Mouse (Mus musculus) MEL (cell line): Measurements from ENCODE around the gene Oas1d.

Experiments
- CHD1 ChIP-seq: IDR thresholded peaks from 2 replicates; pipeline ENCODE4 v1.6.1; 2012; ENCODE audit warnings: low read depth, mild to moderate bottlenecking, inconsistent platforms, low read length, improper control_type of control experiment
- CTCF ChIP-seq, 3 experiments: IDR thresholded peaks in 2 of 3; conservative IDR thresholded peaks in 1 of 3; 2 replicates each; pipeline ENCODE4 v1.5.1; 2011 to 2012; ENCODE audit warnings: low read length in 3 of 3, low read depth in 2 of 3, mild to moderate bottlenecking in 2 of 3, improper control_type of control experiment in 1 of 3, inconsistent platforms in 1 of 3, mixed read lengths in 1 of 3, moderate library complexity in 1 of 3; ENCODE audit not compliant: control insufficient read depth in 1 of 3, insufficient read depth in 1 of 3, poor library complexity in 1 of 3, severe bottlenecking in 1 of 3
- GATA1 ChIP-seq: IDR thresholded peaks from 2 replicates; pipeline ENCODE4 v1.6.1; 2011; ENCODE audit warnings: low read depth, low read length, improper control_type of control experiment
- HCFC1 ChIP-seq: IDR thresholded peaks from 2 replicates; pipeline ENCODE4 v1.6.1; 2012; ENCODE audit warnings: low read depth, mild to moderate bottlenecking, inconsistent platforms, low read length, improper control_type of control experiment, moderate library complexity
- MAFK ChIP-seq: IDR thresholded peaks from 2 replicates; pipeline ENCODE4 v1.6.1; 2011; ENCODE audit warnings: low read depth, mild to moderate bottlenecking, low read length, improper control_type of control experiment, borderline replicate concordance
- POLR2A ChIP-seq, 2 experiments: IDR thresholded peaks; 2 replicates each; pipeline ENCODE4 v1.6.1; 2011 to 2012; ENCODE audit warnings: low read length in 2 of 2, mild to moderate bottlenecking in 2 of 2, control low read depth in 1 of 2, improper control_type of control experiment in 1 of 2, low read depth in 1 of 2, moderate library complexity in 1 of 2; ENCODE audit not compliant: control insufficient read depth in 1 of 2, insufficient read depth in 1 of 2, poor library complexity in 1 of 2
- POLR2AphosphoS5 ChIP-seq: IDR thresholded peaks from 2 replicates; pipeline ENCODE4 v1.6.1; 2012; ENCODE audit warnings: low read depth, borderline replicate concordance, mild to moderate bottlenecking, inconsistent platforms, low read length, moderate library complexity, mixed read lengths
- TBP ChIP-seq: IDR thresholded peaks from 2 replicates; pipeline ENCODE4 v1.8.0; 2011; ENCODE audit warnings: low read depth, low read length, improper control_type of control experiment
- USF2 ChIP-seq, 2 experiments: IDR thresholded peaks; 2 replicates each; pipeline ENCODE4 v1.6.1; 2011 to 2012; ENCODE audit warnings: improper control_type of control experiment in 2 of 2, low read length in 2 of 2, borderline replicate concordance in 1 of 2, inconsistent platforms in 1 of 2, low read depth in 1 of 2, mild to moderate bottlenecking in 1 of 2; ENCODE audit not compliant: insufficient read depth in 1 of 2
- ZKSCAN1 ChIP-seq: IDR thresholded peaks from 2 replicates; pipeline ENCODE4 v1.6.1; 2012; ENCODE audit warnings: low read depth, mild to moderate bottlenecking, inconsistent platforms, low read length, improper control_type of control experiment, moderate library complexity
- ZNF384 ChIP-seq: IDR thresholded peaks from 2 replicates; pipeline ENCODE4 v1.6.1; 2012; ENCODE audit warnings: low read depth, mild to moderate bottlenecking, inconsistent platforms, low read length, improper control_type of control experiment

GRCm38 (mm10) chr5:120890026-120890425 lies 24.3 kb upstream of the Oas1d start:
- TF ChIP-seq CHD1 (no peak), CTCF (IDR thresholded peaks at IDR 0.05 in 2 of 3, conservative IDR thresholded peaks at IDR 0.05 in 1 of 3; ENCODE audit: control insufficient read depth in 1 of 3, insufficient read depth in 1 of 3, low read depth in 2 of 3, low read length in 3 of 3, poor library complexity in 1 of 3, severe bottlenecking in 1 of 3) (no peak), POLR2A (IDR thresholded peaks at IDR 0.05; ENCODE audit: control insufficient read depth in 1 of 2, insufficient read depth in 1 of 2, low read depth in 1 of 2, low read length in 2 of 2, poor library complexity in 1 of 2) (no peak), TBP (no peak), ZNF384 (no peak), POLR2AphosphoS5 (no peak), MAFK (no peak), HCFC1 (no peak), USF2 (IDR thresholded peaks at IDR 0.05; ENCODE audit: borderline replicate concordance in 1 of 2, insufficient read depth in 1 of 2, low read depth in 1 of 2, low read length in 2 of 2) (no peak), GATA1 (no peak), ZKSCAN1 (no peak)
